Mouse (Mus musculus): ENCODE measurements around the gene Dusp12.

Gene Dusp12

DNA sequence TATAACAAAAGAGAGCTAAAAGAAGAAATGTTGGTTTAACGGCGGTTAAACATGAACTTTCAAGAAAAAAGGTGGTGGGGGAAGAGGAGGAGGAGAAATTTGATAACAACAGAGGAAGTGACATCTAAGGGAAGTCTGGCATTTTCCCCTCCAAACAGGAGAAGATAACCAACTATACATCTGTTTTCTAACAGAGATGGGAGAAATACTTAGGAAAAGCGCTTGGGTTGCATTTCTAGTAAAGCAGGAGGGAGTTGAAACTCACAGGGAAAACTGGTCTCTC lies 23.0 kb downstream of the Dusp12 start:
- no peak for DNase-seq (ENCODE audit: low spot score)

DNA sequence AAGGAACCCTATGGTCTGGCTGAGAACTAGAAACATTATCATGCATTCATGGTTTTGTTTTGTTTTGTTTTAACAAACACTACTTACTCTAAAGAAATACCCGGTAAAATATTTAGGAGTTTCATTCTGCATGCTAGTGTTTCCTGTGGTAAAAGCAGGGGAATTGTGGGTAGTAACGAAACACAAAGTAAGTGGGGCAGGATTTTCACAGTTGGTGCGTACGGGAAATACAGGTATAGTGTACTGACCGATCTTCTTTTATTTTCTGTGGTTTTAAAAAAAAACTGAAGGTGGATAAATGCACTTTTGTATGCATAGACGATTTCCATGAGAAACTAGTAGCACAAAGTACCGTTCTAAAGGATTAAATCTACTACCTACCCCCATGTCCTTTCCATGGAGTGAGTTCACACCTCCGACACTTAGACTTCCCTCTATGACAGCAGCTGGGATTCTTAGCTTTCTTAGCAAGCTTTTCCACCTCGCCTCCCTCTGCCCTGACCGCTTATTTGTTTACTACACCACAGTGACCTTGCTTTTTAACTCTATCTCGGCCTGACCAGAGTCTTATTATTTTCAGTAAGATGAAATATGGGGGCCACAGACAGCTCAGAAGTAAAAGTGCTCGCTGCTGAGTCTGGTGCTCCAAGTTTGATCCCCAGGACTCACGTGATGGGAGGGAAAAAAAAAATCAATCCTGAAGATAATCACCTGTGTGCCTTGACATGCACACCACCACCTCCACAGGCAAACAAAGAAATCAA lies 23.5 kb downstream of the Dusp12 start:
- DNase-seq (ENCODE audit: low spot score): no peak

DNA sequence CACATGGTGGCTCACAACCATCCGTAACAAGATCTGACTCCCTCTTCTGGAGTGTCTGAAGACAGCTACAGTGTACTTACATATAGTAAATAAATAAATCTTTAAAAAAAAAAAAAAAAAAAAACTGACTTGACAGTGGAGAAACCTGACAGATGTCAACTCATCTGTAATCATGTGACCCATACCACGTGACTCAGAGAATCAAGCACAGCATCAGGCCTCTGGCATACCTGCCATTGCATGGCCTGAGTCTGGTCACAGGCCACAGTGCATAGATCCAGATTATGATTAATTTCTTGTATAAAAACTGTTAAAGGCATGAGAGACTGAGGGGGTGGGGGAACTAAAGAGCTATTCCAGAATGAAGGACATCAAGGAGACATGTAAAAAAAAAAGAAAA lies 26.5 kb downstream of the Dusp12 start:
- DNase-seq (ENCODE audit: low spot score): no peak

DNA sequence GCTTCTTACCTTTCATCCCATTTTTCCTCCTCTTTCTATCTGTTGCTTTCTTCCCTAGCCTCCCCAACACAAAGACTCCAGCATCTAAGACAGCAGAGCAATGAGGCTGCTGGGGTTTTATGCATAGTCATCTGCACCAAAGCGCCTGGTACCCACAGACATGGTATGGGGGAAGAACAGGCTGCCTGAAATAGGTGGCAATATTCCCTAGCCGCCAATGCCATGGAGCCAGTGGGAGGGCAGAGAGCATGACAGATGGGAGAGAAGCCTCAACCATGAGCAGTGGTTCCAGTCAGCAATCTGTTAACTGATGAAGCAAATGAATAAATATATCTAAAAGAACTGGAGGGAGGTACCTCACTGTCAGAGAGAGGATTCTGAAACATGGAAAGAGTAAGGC lies 28.0 kb downstream of the Dusp12 start:
- DNase-seq (ENCODE audit: low spot score): no peak

DNA sequence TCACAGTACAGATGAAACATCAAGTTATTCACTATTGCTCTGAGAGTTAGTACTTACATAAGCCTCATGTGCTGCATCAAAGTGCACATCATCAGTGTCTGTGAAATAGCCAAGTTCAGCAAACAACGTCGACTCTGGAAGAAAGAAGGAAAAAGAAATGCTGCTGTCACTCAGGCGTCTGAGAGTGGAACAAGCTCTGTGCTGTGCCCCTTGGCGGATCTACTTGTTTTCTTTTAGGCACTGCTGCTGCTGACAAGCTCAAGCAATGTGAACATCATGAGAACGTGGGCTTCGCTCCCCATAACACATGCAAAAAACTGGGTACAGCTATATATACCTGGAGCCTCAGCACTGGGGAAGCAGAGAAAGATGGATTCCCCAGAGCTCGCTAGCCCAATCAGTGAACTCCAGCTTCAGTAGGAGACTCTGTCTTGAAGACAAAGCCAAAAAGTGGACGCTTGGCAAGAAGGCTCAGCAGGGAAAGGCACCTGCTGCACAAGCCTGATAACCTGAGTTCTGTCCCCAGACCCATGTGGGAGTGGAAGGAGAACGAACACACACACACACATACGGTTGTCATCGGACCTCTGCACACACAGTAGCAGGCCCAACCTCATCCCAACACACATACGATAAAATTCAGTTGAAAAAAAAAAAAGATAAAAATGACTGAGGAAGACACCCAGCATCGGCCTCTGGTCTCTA lies 30.1 kb downstream of the Dusp12 start:
- DNase-seq (ENCODE audit: low spot score): no peak

DNA sequence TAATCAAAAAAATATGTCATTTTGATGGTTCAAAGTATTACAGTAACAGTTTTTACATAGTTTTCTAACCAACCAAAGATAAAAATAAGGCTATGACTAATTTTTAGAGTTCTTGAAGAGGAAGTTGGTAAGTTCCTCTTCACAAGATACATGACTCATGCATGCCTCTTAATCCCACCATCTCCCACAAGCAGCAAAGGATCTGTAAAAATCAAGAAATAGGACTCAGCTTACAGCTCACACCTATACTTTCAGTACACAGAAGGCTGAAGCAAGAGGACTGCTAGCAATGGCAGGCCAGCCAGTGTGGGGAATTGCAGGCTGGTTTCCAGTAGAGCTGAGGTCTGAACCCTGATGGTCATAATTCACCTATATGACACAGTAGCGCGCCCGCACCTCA lies 31.7 kb downstream of the Dusp12 start:
- no peak for DNase-seq (ENCODE audit: low spot score)

DNA sequence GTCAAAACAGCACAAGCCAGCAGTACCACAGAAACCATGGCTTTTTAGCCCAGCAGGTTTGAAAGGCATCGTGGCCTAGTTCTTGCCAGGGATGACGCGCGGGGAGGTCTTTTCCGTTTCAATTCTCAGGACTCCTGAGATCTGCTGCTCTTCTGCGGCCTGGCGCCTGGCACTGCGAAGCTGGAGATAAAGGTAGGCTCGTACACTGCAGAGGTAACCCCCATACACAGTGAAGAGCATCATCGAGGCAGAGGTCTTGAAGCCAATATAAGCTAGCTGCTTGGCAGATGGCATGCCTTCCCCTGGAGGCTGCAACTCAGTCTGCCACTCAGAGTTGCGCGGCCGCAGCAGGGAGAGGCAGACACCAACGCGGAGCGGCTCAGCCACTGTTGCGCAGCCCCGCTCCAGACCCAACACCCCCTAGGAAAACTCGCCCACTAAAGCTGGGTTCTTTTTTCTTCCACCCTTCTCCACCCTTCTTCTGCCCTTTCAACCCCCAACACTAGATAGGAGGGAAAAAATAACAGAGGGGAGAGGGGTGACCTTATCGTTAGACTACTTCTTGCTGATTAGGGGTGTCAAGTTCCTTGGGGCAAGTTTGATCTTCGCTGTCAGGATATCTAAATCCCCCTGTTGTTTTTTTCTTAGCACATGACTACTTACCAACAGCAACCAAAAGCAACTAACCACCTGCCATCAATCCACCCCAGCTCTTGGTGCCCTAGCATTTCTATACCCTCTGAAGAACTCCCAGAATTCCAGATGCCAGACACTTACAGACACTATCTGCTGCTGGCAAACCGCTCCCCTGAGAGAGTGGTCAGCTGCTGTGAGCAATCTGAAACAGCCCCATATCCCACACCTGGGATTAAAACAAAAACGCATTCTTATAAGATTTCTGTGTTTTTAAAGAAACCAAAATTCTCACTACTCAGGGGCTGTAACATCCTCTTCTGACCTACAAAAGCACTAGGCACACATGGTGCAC lies 34.4 kb downstream of the Dusp12 start:
- DNase-seq (ENCODE audit: low spot score): no peak

DNA sequence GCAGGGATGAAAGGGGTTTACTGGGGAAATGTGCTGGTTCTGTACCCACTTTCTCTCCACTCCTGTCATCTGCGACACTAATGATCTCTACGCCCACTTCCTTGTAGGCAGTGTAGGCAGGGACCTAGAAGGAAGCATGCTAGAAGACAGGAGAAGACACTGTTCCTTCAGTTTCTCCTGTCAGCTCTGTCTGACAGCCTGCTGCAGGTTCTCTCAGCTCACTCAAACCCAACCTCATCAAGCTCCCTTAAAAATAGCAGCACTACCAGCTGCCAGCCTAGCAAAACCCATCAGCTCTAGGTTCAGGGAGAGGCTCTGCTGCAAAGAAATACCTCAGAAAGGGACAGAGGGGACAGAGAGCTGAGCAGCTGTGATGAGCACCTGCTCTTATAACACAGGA lies 35.3 kb downstream of the Dusp12 start:
- DNase-seq (ENCODE audit: low spot score): no peak

DNA sequence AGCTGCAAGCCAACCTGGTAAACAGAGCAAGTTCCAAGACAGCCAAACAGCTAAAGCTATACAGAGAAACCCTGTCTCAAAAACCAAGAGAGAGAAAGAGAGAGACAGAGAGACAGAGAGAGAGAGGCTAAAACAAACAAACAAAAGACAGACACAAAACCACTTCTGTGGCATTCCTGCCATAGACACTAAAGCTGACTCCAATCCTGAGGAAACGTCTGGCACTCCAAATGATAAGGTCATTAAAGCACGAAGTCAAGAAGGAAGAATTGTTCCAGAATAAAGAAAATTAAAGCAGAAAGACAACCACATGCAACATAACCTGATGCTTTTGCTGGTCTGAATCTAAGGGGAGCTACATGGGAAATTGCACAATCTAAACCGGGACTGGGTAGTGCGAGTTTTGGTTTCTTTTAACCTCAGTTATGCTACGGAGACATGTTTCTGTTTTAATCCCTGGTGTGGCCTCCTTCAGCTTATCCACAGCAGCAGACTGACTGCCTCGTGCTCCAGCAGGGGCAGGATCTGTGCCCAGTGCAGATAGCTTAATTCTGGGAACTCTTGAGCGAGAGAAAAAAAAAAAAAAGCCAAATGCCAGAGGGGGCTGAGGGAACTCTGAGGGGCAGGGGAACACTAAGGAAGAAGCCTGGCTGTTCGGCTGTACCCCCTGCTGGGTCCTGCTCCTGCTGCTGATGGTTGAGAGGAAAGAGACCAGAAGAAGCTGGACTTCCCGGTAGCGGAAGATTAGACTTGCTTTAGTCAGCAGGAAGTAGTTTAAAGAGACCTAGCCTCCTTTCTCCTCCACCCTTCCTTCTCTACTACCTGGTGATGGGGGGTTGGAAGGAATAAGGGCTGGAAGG lies 39.7 kb downstream of the Dusp12 start:
- DNase-seq (ENCODE audit: low spot score): no peak

DNA sequence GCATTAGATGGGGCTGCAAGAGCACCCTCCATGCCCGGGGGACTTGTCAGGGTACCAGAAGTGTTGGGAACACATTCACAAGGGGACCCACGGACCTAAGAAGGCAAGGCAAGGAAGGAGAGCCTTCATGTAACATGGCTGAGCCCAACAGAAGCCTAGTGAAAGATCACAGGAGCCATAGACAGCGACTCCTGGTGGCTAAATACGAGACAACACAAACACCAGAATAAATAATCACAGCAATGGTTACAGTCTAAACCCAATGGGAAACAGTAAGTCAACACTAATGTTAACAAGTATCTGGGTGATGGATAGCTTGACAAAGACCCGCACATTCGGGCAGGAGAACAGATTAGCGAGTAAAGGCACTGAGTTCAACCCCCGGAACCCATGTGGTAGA lies 41.0 kb downstream of the Dusp12 start:
- DNase-seq (ENCODE audit: low spot score): no peak

DNA sequence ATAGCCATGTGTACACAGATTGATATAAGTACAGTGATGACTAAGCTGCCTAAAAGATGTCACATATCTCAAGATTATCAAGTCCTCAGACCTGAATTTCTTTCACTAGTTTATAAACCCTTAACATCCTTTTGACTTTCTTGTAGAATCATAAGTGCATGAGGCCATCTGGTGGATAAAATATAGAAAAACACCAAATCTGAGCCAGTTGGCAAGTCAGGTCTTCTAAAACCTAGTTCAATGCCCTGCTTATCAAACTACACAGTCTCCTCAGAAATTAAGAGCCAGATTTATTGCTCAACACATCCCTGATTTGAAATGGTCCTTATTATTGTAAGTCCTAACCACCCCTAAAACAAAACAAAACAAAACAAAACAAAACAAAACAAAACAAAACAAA lies 45.7 kb downstream of the Dusp12 start:
- no peak for DNase-seq (ENCODE audit: low spot score)

DNA sequence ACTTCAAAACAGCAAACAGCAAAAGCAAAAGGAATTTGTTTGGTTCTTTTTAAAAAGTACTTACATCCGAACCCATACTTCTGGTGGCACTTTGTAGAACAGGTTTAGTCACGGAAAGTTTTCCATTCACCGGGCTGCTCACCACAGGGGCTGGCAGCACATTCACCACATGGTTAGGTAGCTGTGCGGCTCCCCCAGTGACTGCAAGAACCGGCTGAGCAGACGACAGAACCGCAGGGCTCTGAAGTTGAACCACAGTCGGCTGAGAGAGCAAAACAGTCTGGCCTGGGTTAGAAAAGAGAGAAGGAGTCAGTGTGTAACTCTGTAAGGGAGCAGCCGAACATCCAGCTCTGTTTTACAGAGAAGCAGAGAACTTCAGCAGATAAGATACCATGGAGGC lies 50.6 kb downstream of the Dusp12 start:
- no peak for DNase-seq (ENCODE audit: low spot score)

DNA sequence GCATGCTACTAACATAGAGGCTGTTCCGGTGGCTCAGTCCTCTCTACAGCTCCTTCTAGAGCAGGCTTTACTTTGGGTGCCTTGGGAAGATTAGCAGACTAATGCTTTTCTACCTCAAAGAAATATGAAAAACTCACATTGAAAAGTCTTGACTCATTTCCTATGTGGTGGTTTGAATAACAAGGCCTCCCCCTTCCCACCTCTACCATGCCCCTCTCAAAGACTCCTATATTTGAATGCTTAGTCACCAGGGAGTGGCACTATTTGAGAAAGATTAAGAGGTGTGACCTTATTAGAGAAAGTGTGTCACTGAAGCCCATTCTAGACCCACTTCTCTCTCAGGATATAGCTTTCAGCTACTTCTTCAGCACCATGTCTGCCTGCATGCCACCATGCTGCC lies 55.6 kb downstream of the Dusp12 start:
- no peak for DNase-seq (ENCODE audit: low spot score)

DNA sequence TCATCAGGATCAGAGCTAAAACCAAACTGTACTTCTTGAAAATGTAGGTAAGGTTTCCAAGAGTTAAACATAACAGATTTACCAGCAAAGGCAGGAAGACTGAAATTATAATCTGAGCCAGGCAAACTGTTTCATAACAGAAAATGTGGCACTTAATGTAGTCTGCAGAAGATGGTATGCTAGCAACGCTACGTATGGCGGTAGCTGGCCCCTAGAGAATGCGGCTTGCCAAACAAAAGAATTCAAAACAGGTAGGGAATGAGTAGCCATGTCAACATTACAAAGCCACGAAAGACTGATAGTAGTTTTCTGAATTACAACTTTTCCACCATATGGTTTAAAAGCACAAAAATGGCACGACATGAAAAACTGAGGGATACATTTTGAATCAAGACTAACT lies 56.0 kb downstream of the Dusp12 start:
- DNase-seq (ENCODE audit: low spot score): no peak

Measured in urinary bladder, postnatal 25 days (tissue).